Mouse (Mus musculus): ENCODE measurements around the gene Sept9.

- TF ChIP-seq EP300 (IDR thresholded peaks at IDR 0.05) (no peak), CTCF (IDR thresholded peaks at IDR 0.05) (no peak)
Measured at GRCm38 (mm10) chr11:117390774-117391534, 191.5 kb downstream of the Sept9 start.
